Mouse (Mus musculus) embryo, embryonic 11 days (tissue): ENCODE data around the gene Ptpn14.
A peak's percentile ranks its signal among the peaks of the same experiment; 100 is the strongest.

Experiments
- DNase-seq: peaks from one replicate; pipeline ENCODE4 v3.0.0-alpha.2; 2015

The Ptpn14 gene

GRCm38 (mm10) chr1:189817089-189817488, 89.0 kb downstream of the Ptpn14 start:
- DNase-seq = no peak

- DNase-seq = no peak
Measured at GRCm38 (mm10) chr1:189817810-189818209, 89.7 kb downstream of the Ptpn14 start.

GRCm38 (mm10) chr1:189820111-189820510, 92.0 kb downstream of the Ptpn14 start:
- DNase-seq = no peak

- no peak for DNase-seq
Measured at GRCm38 (mm10) chr1:189824436-189824835, 96.4 kb downstream of the Ptpn14 start.

GRCm38 (mm10) chr1:189830391-189830790, 102.3 kb downstream of the Ptpn14 start:
- DNase-seq = no peak

- peak; percentile 46 for DNase-seq
Measured at GRCm38 (mm10) chr1:189830797-189831232, 102.7 kb downstream of the Ptpn14 start.

GRCm38 (mm10) chr1:189833351-189833750, 105.3 kb downstream of the Ptpn14 start:
- no peak for DNase-seq

GRCm38 (mm10) chr1:189834166-189834565, 106.1 kb downstream of the Ptpn14 start:
- no peak for DNase-seq

- no peak for DNase-seq
Measured at GRCm38 (mm10) chr1:189846319-189846718, 118.3 kb downstream of the Ptpn14 start.

GRCm38 (mm10) chr1:189849550-189849949, 121.5 kb downstream of the Ptpn14 start:
- DNase-seq = peak; percentile 10

- DNase-seq = no peak
Measured at GRCm38 (mm10) chr1:189852051-189852450, 124.0 kb downstream of the Ptpn14 start.

GRCm38 (mm10) chr1:189852456-189852855, 124.4 kb downstream of the Ptpn14 start:
- DNase-seq = peak; percentile 34

- no peak for DNase-seq
Measured at GRCm38 (mm10) chr1:189854646-189855045, 126.6 kb downstream of the Ptpn14 start.

- DNase-seq = no peak
Measured at GRCm38 (mm10) chr1:189855739-189856138, 127.7 kb downstream of the Ptpn14 start.

GRCm38 (mm10) chr1:189858377-189858776, 130.3 kb downstream of the Ptpn14 start:
- no peak for DNase-seq

GRCm38 (mm10) chr1:189860112-189860941, 132.3 kb downstream of the Ptpn14 start:
- DNase-seq = no peak

GRCm38 (mm10) chr1:189860942-189861315, 132.9 kb downstream of the Ptpn14 start:
- DNase-seq = no peak

- DNase-seq = no peak
Measured at GRCm38 (mm10) chr1:189863727-189864126, 135.7 kb downstream of the Ptpn14 start.

- DNase-seq = no peak
Measured at GRCm38 (mm10) chr1:189864301-189864700, 136.2 kb downstream of the Ptpn14 start.

- no peak for DNase-seq
Measured at GRCm38 (mm10) chr1:189864846-189865560, 136.9 kb downstream of the Ptpn14 start.

- DNase-seq = no peak
Measured at GRCm38 (mm10) chr1:189866621-189867020, 138.6 kb downstream of the Ptpn14 start.

- no peak for DNase-seq
Measured at GRCm38 (mm10) chr1:189867034-189867433, 139.0 kb downstream of the Ptpn14 start.

GRCm38 (mm10) chr1:189867497-189867896, 139.4 kb downstream of the Ptpn14 start:
- DNase-seq = no peak

- DNase-seq = no peak
Measured at GRCm38 (mm10) chr1:189868036-189868435, 140.0 kb downstream of the Ptpn14 start.
